In genomic region chr12:29789319-29790050, GRCm38 (mm10) we compare ENCODE assay signal across 11 mouse cellular contexts.
DNase-seq lines count a peak whose midpoint lies in the region; ATAC-seq and TF ChIP-seq lines count a peak whose summit lies in the region.
"Had no signal": no experiment of that assay in that cellular context is flagged by ENCODE, and none has a peak within 500 bp of the region (broad histone marks: within the 10 kb centered on the region; RNA-seq: fewer than 3 reads in every experiment).

No protein-coding gene starts in this region.

- H3K4me3 ChIP-seq in forebrain, postnatal 0 days (ENCODE audit: low read depth, low read length): no peak overlapping the region
- no peak overlapping the region for H3K4me3 ChIP-seq in neural tube, embryonic 11.5 days (ENCODE audit: low read depth, low read length)
- H3K4me3 ChIP-seq: erythroblast, embryonic 14.5 days; myocyte had no signal

- H3K4me1 ChIP-seq in forebrain, postnatal 0 days (ENCODE audit: insufficient read depth): peaks cover 25% of the 10 kb centered on the region
- H3K4me1 ChIP-seq in neural tube, embryonic 11.5 days (ENCODE audit: control insufficient read depth, insufficient read depth, low read length): 0 out of 2 replicates have a peak, but pooled peaks cover 2% of the 10 kb centered on the region

- peak overlapping the region; percentile 88 for H3K27ac ChIP-seq in forebrain, postnatal 0 days (ENCODE audit: low read depth, low read length)
- H3K27ac ChIP-seq in neural tube, embryonic 11.5 days (ENCODE audit: low read depth, low read length): 0 out of 2 replicates have a peak overlapping the region, but pooled peaks have one; percentile 64

- peaks cover 7% of the 10 kb centered on the region for H3K36me3 ChIP-seq in forebrain, postnatal 0 days (ENCODE audit: insufficient read depth)
- H3K36me3 ChIP-seq in neural tube, embryonic 11.5 days (ENCODE audit: control insufficient read depth, insufficient read depth, low read length): no peaks in the 10 kb centered on the region

- no peaks in the 10 kb centered on the region for H3K27me3 ChIP-seq in forebrain, postnatal 0 days (ENCODE audit: insufficient read depth, low read length)
- H3K27me3 ChIP-seq in neural tube, embryonic 11.5 days (ENCODE audit: control insufficient read depth, insufficient read depth, low read length): no peaks in the 10 kb centered on the region
- H3K27me3 ChIP-seq: CH12.LX had no signal

- intact Hi-C loops in heart, postnatal 36 days (cut with DNase I): no loop called here

- peak; percentile 71; the same call in 1 of the 2 replicates for ATAC-seq in cerebellum, adult (ENCODE audit: insufficient number of reproducible peaks, low FRiP score, low TSS enrichment)
- peak; percentile 96 for ATAC-seq in forebrain, postnatal 0 days
- ATAC-seq in neural tube, embryonic 11.5 days (ENCODE audit: insufficient read depth, low FRiP score, low TSS enrichment): peak; percentile 85

- no peak for TF ChIP-seq CTCF in forebrain, postnatal 0 days (IDR thresholded peaks at IDR 0.05; ENCODE audit: low read depth)

- WGBS in forebrain, postnatal 0 days: 4% methylated on average over 16 of the region's 16 CpGs
- 31% methylated on average over 16 of the region's 16 CpGs for WGBS in neural tube, embryonic 11.5 days

- peak; percentile 20 to 23 for DNase-seq in heart, adult 18-20 months
- no peak for DNase-seq in heart, postnatal 36 days
- peak; percentile 95 for DNase-seq in forebrain, postnatal 0 days
- peak; percentile 84 for DNase-seq in layer of hippocampus, adult 9-11 months
- DNase-seq in neural tube, embryonic 11.5 days (ENCODE audit: low spot score): peak; percentile 67
- DNase-seq in ovary, postnatal 14 days (ENCODE audit: low spot score): no peak
- no peak for DNase-seq in urinary bladder, postnatal 4 days (ENCODE audit: low spot score in 2 of 2)

- peak overlapping the region; percentile 32; the same call in 1 of the 2 replicates for H3K9ac ChIP-seq in forebrain, postnatal 0 days
- no peak overlapping the region for H3K9ac ChIP-seq in neural tube, embryonic 11.5 days (ENCODE audit: low read length)

- H3K9me3 ChIP-seq in forebrain, postnatal 0 days (ENCODE audit: low read length): no peaks in the 10 kb centered on the region
- H3K9me3 ChIP-seq in neural tube, embryonic 11.5 days (ENCODE audit: control insufficient read depth, low read length): no peaks in the 10 kb centered on the region

- H3K4me2 ChIP-seq in forebrain, postnatal 0 days (ENCODE audit: low read depth): peak overlapping the region; percentile 31
- H3K4me2 ChIP-seq in neural tube, embryonic 11.5 days (ENCODE audit: low read depth): peak overlapping the region; percentile 14

Comparison
In these comparisons a context has a peak if more than half of its experiments do, and no peak if none do; other contexts are left out.
1. DNase-seq: peak in heart, adult 18-20 months (2 of 2), forebrain, postnatal 0 days (single experiment), layer of hippocampus, adult 9-11 months (single experiment) and neural tube, embryonic 11.5 days (single experiment); none in heart, postnatal 36 days (0 of 2), ovary, postnatal 14 days (single experiment) and urinary bladder, postnatal 4 days (0 of 2).
2. Peak in every context shown above with its lines, with median percentiles within 50 percentile points of each other: ATAC-seq.